In the genomic region with DNA sequence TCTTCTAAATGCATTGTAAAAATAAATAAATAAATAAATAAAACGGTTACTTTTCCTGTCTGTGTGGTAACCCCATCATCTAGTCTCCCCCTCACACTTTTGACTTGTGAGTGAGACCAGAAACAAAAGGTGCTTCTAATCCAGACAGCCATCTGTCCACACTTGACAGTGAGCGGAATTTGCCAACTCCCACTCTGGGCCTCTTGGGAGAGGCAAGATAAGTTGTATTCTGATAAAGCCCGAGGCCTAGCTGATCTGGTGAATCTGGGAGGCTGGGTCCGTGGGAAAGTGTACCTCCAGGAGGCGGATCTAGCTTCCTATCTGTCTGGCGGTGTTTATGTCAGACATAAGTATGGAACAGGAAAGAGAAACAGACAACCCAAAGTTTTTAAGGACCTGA, we compare ENCODE assay signal across 14 mouse cellular contexts. TPM values are rescaled to one million over a fixed set of nuclear protein-coding genes. Genes with fewer than 3 reads are reported as not detected.
DNase-seq lines count a peak whose midpoint lies in the region; ATAC-seq lines count a peak whose summit lies in the region.
"Had no signal": no experiment of that assay in that cellular context is flagged by ENCODE, and none has a peak within 500 bp of the region (broad histone marks: within the 10 kb centered on the region; RNA-seq: fewer than 3 reads in every experiment).

No protein-coding gene starts in this region.

- intact Hi-C loops in heart, postnatal 14 days (cut with DNase I), result loop anchor here (2.0 kb wide), 1 partner anchor 19 kb away; no protein-coding TSS in a partner anchor

- H3K36me3 ChIP-seq in heart, embryonic 16.5 days (ENCODE audit: control insufficient read depth, insufficient read depth), result no peaks in the 10 kb centered on the region
- H3K36me3 ChIP-seq in liver, embryonic 15.5 days (replicated peaks), result no peaks in the 10 kb centered on the region
- H3K36me3 ChIP-seq: forebrain, embryonic 15.5 days; kidney, embryonic 15.5 days; limb, embryonic 12.5 days had no signal

- H3K9ac ChIP-seq in heart, embryonic 16.5 days (ENCODE audit: low read length), result peak overlapping the region; percentile 12; the same call in 1 of the 2 replicates
- H3K9ac ChIP-seq in liver, embryonic 15.5 days, result no peak overlapping the region
- H3K9ac ChIP-seq: forebrain, embryonic 15.5 days; kidney, embryonic 15.5 days; limb, embryonic 12.5 days had no signal

- H3K27me3 ChIP-seq in heart, embryonic 16.5 days (ENCODE audit: control insufficient read depth, insufficient read depth, low read length), result no peaks in the 10 kb centered on the region
- no peaks in the 10 kb centered on the region for H3K27me3 ChIP-seq in liver, embryonic 15.5 days
- H3K27me3 ChIP-seq: forebrain, embryonic 15.5 days; kidney, embryonic 15.5 days; limb, embryonic 12.5 days had no signal

- H3K9me3 ChIP-seq in heart, embryonic 16.5 days (replicated peaks; ENCODE audit: control insufficient read depth, low read length), result no peaks in the 10 kb centered on the region
- no peaks in the 10 kb centered on the region for H3K9me3 ChIP-seq in liver, embryonic 15.5 days (replicated peaks)
- H3K9me3 ChIP-seq: forebrain, embryonic 15.5 days; kidney, embryonic 15.5 days; limb, embryonic 12.5 days had no signal

- peak overlapping the region; percentile 71 for H3K27ac ChIP-seq in heart, embryonic 16.5 days (ENCODE audit: low read length)
- H3K27ac ChIP-seq in liver, embryonic 15.5 days (replicated peaks), result no peak overlapping the region
- H3K27ac ChIP-seq: forebrain, embryonic 15.5 days; kidney, embryonic 15.5 days; limb, embryonic 12.5 days had no signal

- no peak overlapping the region for H3K4me3 ChIP-seq in heart, embryonic 16.5 days (ENCODE audit: low read length)
- no peak overlapping the region for H3K4me3 ChIP-seq in liver, embryonic 15.5 days (replicated peaks)
- H3K4me3 ChIP-seq: forebrain, embryonic 15.5 days; kidney, embryonic 15.5 days; limb, embryonic 12.5 days had no signal

- peaks cover 55% of the 10 kb centered on the region for H3K4me1 ChIP-seq in heart, embryonic 16.5 days (ENCODE audit: control insufficient read depth, insufficient read depth, low read length)
- peaks cover 12% of the 10 kb centered on the region for H3K4me1 ChIP-seq in liver, embryonic 15.5 days (replicated peaks)
- H3K4me1 ChIP-seq: kidney, embryonic 15.5 days; limb, embryonic 12.5 days had no signal

- peak; percentile 43 to 45 for DNase-seq in cerebellum, postnatal 25 days
- DNase-seq in heart, postnatal 14 days, result no peak
- DNase-seq in c-Kit-positive CD71-positive TER-119-negative erythroid progenitor cells, embryonic 14.5 days (ENCODE audit: low read depth), result peak; percentile 39
- DNase-seq in urinary bladder, adult 18-20 months (ENCODE audit: low spot score in 2 of 2), result no peak
- no peak for DNase-seq in adrenal gland, adult 2 months
- DNase-seq: right cerebral cortex, postnatal 4 days; thymus, adult 18-20 months had no signal

- no peak for ATAC-seq in cerebellum, adult (ENCODE audit: insufficient number of reproducible peaks, low FRiP score, low TSS enrichment)
- no peak; the same call in 1 of the 2 replicates for ATAC-seq in heart, embryonic 16.5 days (replicated peaks; ENCODE audit: extremely low read depth, insufficient read depth, low FRiP score)
- peak; percentile 79 for ATAC-seq in liver, embryonic 15.5 days (ENCODE audit: insufficient read depth)
- ATAC-seq: forebrain, embryonic 15.5 days; lung, postnatal 0 days had no signal

- 15% methylated on average over 6 of the region's 6 CpGs for WGBS in heart, embryonic 16.5 days
- 19% methylated on average over 6 of the region's 6 CpGs for WGBS in liver, embryonic 15.5 days (ENCODE audit: insufficient replicate concordance)

- peak overlapping the region; percentile 15; the same call in 1 of the 2 replicates for H3K4me2 ChIP-seq in heart, embryonic 16.5 days (ENCODE audit: low read depth, low read length)
- 0 out of 2 replicates have a peak overlapping the region, but pooled peaks have one; percentile 2 for H3K4me2 ChIP-seq in liver, embryonic 15.5 days
- H3K4me2 ChIP-seq: forebrain, embryonic 15.5 days; kidney, embryonic 15.5 days; limb, embryonic 12.5 days had no signal

RNA-seq across cellular contexts. Expression of a gene that starts 52.3 kb away (rescaled TPM):
- polyA plus RNA-seq in heart, embryonic 16.5 days (2015; fragmentation: Nextera tagmentation; extraction: Ambion mirVana), result 54.5 and 59.3 TPM in 2 replicates
- 10 to 100 TPM in 1 of 2 experiments, 1 to 10 TPM in 1; 9.0 to 13.1 TPM for total RNA-seq in heart, postnatal 14 days (2021)
- polyA plus RNA-seq in liver, embryonic 15.5 days (2015; fragmentation: Nextera tagmentation; extraction: Ambion mirVana), result 0.55 and 0.96 TPM in 2 replicates
- 10 to 100 TPM; 10.3 to 12.2 TPM for total RNA-seq in adrenal gland, adult 2 months (2021)
- 8.4 and 10.4 TPM in 2 replicates for polyA plus RNA-seq in adrenal gland, adult 2 months (2012; rRNA removed)

Comparison
In these comparisons a context has a peak if more than half of its experiments do, and no peak if none do; other contexts are left out.
1. DNase-seq: peak in cerebellum, postnatal 25 days (2 of 2) and c-Kit-positive CD71-positive TER-119-negative erythroid progenitor cells, embryonic 14.5 days (single experiment); none in heart, postnatal 14 days (0 of 2), urinary bladder, adult 18-20 months (0 of 2) and adrenal gland, adult 2 months (single experiment).